Mouse (Mus musculus): ENCODE results near the gene Hist1h3h. TPM values are rescaled to one million over a fixed set of nuclear protein-coding genes. Genes with fewer than 3 reads are reported as not detected.
"Not testable (repeated sequence)": the region's sequence is repeated elsewhere in the genome, so short reads cannot be mapped to it uniquely, and the experiment has no call there.

Hist1h3h gene
- total RNA-seq, 2 experiments from 2014 or later: 51.3 to 58.2 TPM

GRCm38 (mm10) chr13:21745006-21745405 is 27.5 kb downstream of the Hist1h3h start:
- no peak for DNase-seq (ENCODE audit: low spot score in 2 of 2)
- no peak overlapping the region for H3K4me3 ChIP-seq
- TF ChIP-seq CTCF (conservative IDR thresholded peaks at IDR 0.05): no peak

GRCm38 (mm10) chr13:21749387-21750158 is 32.1 kb downstream of the Hist1h3h start:
- no peak for TF ChIP-seq CTCF (conservative IDR thresholded peaks at IDR 0.05)
- Histone ChIP-seq H3K4me3 (peak overlapping the region; percentile 68), H3K27ac (peak overlapping the region; percentile 48; the same call in 1 of the 2 replicates)
- no peak for DNase-seq (ENCODE audit: low spot score in 2 of 2)

More at GRCm38 (mm10) chr13:21745006-21745405, 27.5 kb downstream of the Hist1h3h start:
- H3K27ac ChIP-seq: no peak overlapping the region

GRCm38 (mm10) chr13:21750159-21751017 is 32.9 kb downstream of the Hist1h3h start, which contains the start of gene Hist1h4k:
Gene Hist1h4k, minus strand, starts transcription at chr13:21750505.
- H3K27ac ChIP-seq: peak within 1 kb of the TSS; percentile 57

GRCm38 (mm10) chr13:21751417-21751816 is 34.0 kb downstream of the Hist1h3h start:
- H3K4me3 ChIP-seq: no peak overlapping the region
- no peak for DNase-seq (ENCODE audit: low spot score in 2 of 2)
- no peak for TF ChIP-seq CTCF (conservative IDR thresholded peaks at IDR 0.05)
- H3K27ac ChIP-seq: no peak overlapping the region

More at GRCm38 (mm10) chr13:21750159-21751017, 32.9 kb downstream of the Hist1h3h start, which contains the start of gene Hist1h4k:
- DNase-seq (ENCODE audit: low spot score in 2 of 2): peak; percentile 91 to 94
- peak within 1 kb of the TSS; percentile 68 for H3K4me3 ChIP-seq

GRCm38 (mm10) chr13:21751827-21752226 is 34.4 kb downstream of the Hist1h3h start:
- DNase-seq (ENCODE audit: low spot score in 2 of 2): no peak
- no peak for TF ChIP-seq CTCF (conservative IDR thresholded peaks at IDR 0.05)
- Histone ChIP-seq H3K27ac (no peak overlapping the region), H3K4me3 (no peak overlapping the region)

- no peak for DNase-seq (ENCODE audit: low spot score in 2 of 2)
- TF ChIP-seq CTCF (conservative IDR thresholded peaks at IDR 0.05): no peak
- no peak overlapping the region for H3K4me3 ChIP-seq
- no peak overlapping the region for H3K27ac ChIP-seq
These were observed 34.9 kb downstream of the Hist1h3h start for GRCm38 (mm10) chr13:21752356-21752755.

- no peak for TF ChIP-seq CTCF (conservative IDR thresholded peaks at IDR 0.05)
- Histone ChIP-seq H3K4me3 (peak overlapping the region; percentile 51), H3K27ac (peak overlapping the region; percentile 85)
- no peak for DNase-seq (ENCODE audit: low spot score in 2 of 2)
These were observed 35.6 kb downstream of the Hist1h3h start for GRCm38 (mm10) chr13:21753051-21753523.

GRCm38 (mm10) chr13:21753524-21754285 is 36.2 kb downstream of the Hist1h3h start, which contains the start of the genes Hist1h2ak and Hist1h2bn:
Gene Hist1h2ak, minus strand, starts transcription at chr13:21753827.
Gene Hist1h2bn, plus strand, starts transcription at chr13:21754123.
- Histone ChIP-seq H3K4me3 (peak within 1 kb of the TSS; percentile 51), H3K27ac (peak within 1 kb of the TSS; percentile 85)
- DNase-seq (ENCODE audit: low spot score in 2 of 2): peak; percentile 70 to 91
- 0 out of 2 replicates have a peak, but pooled peaks have one; percentile 33 for TF ChIP-seq CTCF (conservative IDR thresholded peaks at IDR 0.05)

- peak overlapping the region; percentile 51 for H3K4me3 ChIP-seq
- H3K27ac ChIP-seq: not testable (repeated sequence)
- DNase-seq (ENCODE audit: low spot score in 2 of 2): peak; percentile 21 to 29
These were observed 37.0 kb downstream of the Hist1h3h start for GRCm38 (mm10) chr13:21754294-21755001.

- TF ChIP-seq CTCF (conservative IDR thresholded peaks at IDR 0.05): no peak
- no peak overlapping the region for H3K4me3 ChIP-seq
These were observed 38.2 kb downstream of the Hist1h3h start for GRCm38 (mm10) chr13:21755707-21756106.

More at GRCm38 (mm10) chr13:21755707-21756106, 38.2 kb downstream of the Hist1h3h start:
- H3K27ac ChIP-seq: no peak overlapping the region
- DNase-seq (ENCODE audit: low spot score in 2 of 2): no peak

Small RNA genes within 50 kb of the gene (microRNA-seq; reads per million reads assigned to microRNA genes)
- gene Gm44357 (0 reads per million in 2 experiments), gene Gm44367 (0 reads per million in 2 experiments), gene Gm44454 (0 reads per million in 2 experiments)

Other genes starting within 250 kb of the Hist1h3h start
- under 1 TPM; 0.56 to 0.92 TPM for gene Nkapl, start 249.2 kb upstream of the Hist1h3h start, total RNA-seq (2021)
- 1 to 10 TPM; 6.5 TPM for gene Zkscan4, start 238.8 kb upstream of the Hist1h3h start, total RNA-seq (2021)
- not detected for gene Gm10065, start 238.2 kb upstream of the Hist1h3h start, total RNA-seq (2021)
- gene AK157302, start 222.4 kb upstream of the Hist1h3h start, total RNA-seq (2021): 10 to 100 TPM; 19.4 to 21.2 TPM
- 10 to 100 TPM; 59.2 to 60.9 TPM for gene Gm11273, start 216.2 kb upstream of the Hist1h3h start, total RNA-seq (2021)
- 10 to 100 TPM; 20.2 to 23.4 TPM for gene Zkscan8, start 186.5 kb upstream of the Hist1h3h start, total RNA-seq (2021)
- not detected for gene Olfr1366, start 174.9 kb upstream of the Hist1h3h start, total RNA-seq (2021)
- not detected for gene Olfr1535, start 157.8 kb upstream of the Hist1h3h start, total RNA-seq (2021)
- gene Olfr1364, start 135.9 kb upstream of the Hist1h3h start, total RNA-seq (2021): not detected
- not detected for gene Olfr1362, start 103.6 kb upstream of the Hist1h3h start, total RNA-seq (2021)
- gene Olfr11, start 75.1 kb upstream of the Hist1h3h start, total RNA-seq (2021): not detected
- gene Olfr1361, start 54.3 kb upstream of the Hist1h3h start, total RNA-seq (2021): not detected
- not detected for gene Olfr1360, start 40.3 kb upstream of the Hist1h3h start, total RNA-seq (2021)
- gene Olfr1359, start 19.5 kb upstream of the Hist1h3h start, total RNA-seq (2021): not detected
- gene Hist1h2bl, start 1.5 kb upstream of the Hist1h3h start, total RNA-seq (2021): 10 to 100 TPM; 25.0 to 36.7 TPM
- gene Hist1h2ai, start 1.2 kb upstream of the Hist1h3h start, total RNA-seq (2021): 10 to 100 TPM; 27.6 to 54.9 TPM
- 1 to 10 TPM; 4.2 to 8.2 TPM for gene Hist1h2bm, start 4.4 kb downstream of the Hist1h3h start, total RNA-seq (2021)
- gene Hist1h4j, start 17.4 kb downstream of the Hist1h3h start, total RNA-seq (2021): 10 to 100 TPM; 16.7 to 19.3 TPM
- 100 to 1,000 TPM; 269 to 298 TPM for gene Hist1h4k, start 32.8 kb downstream of the Hist1h3h start, total RNA-seq (2021)
- 10 to 100 TPM; 15.1 TPM for gene Hist1h2ak, start 36.2 kb downstream of the Hist1h3h start, total RNA-seq (2021)
- gene Hist1h2bn, start 36.5 kb downstream of the Hist1h3h start, total RNA-seq (2021): 1 to 10 TPM; 8.3 to 9.4 TPM
- 1 to 10 TPM; 6.3 to 8.1 TPM for gene Hist1h1b, start 63.0 kb downstream of the Hist1h3h start, total RNA-seq (2021)
- 10 to 100 TPM; 61.0 to 71.7 TPM for gene Hist1h3i, start 65.7 kb downstream of the Hist1h3h start, total RNA-seq (2021)
- 1 to 10 TPM in 1 of 2 experiments, not detected in 1; 2.8 TPM for gene Hist1h2an, start 69.6 kb downstream of the Hist1h3h start, total RNA-seq (2021)
- 1 to 10 TPM; 6.8 to 8.1 TPM for gene Hist1h2bp, start 69.8 kb downstream of the Hist1h3h start, total RNA-seq (2021)
- gene Hist1h2bq, start 92.5 kb downstream of the Hist1h3h start, total RNA-seq (2021): 10 to 100 TPM; 39.6 to 42.1 TPM
- 10 to 100 TPM; 30.7 to 36.0 TPM for gene Hist1h2ao, start 92.8 kb downstream of the Hist1h3h start, total RNA-seq (2021)
- gene Hist1h4m, start 94.1 kb downstream of the Hist1h3h start, total RNA-seq (2021): 100 to 1,000 TPM; 247 to 254 TPM
- 10 to 100 TPM; 26.5 to 46.4 TPM for gene Hist1h4n, start 114.5 kb downstream of the Hist1h3h start, total RNA-seq (2021)
- gene Hist1h2ap, start 115.8 kb downstream of the Hist1h3h start, total RNA-seq (2021): 10 to 100 TPM; 11.3 to 15.9 TPM
- 10 to 100 TPM; 38.6 to 42.0 TPM for gene Hist1h2br, start 116.1 kb downstream of the Hist1h3h start, total RNA-seq (2021)
- 1 to 10 TPM; 3.5 to 4.6 TPM for gene Zfp184, start 227.4 kb downstream of the Hist1h3h start, total RNA-seq (2021)